Mouse (Mus musculus) adrenal gland, postnatal 36 days (tissue): ENCODE measurements at regions not wholly inside any gene's neighbourhood (a gene's known extent, or its start where the extent isn't known, plus 50 kb on each side); places are given as distances from the start of the nearest gene placed in this dataset.
"Not testable (repeated sequence)": the region's sequence is repeated elsewhere in the genome, so short reads cannot be mapped to it uniquely, and the experiment has no call there.

ENCODE experiments used
- DNase-seq, 2 experiments: peaks; one replicate each; pipeline ENCODE4 v3.0.0; 2021; ENCODE audit warnings: mixed read lengths in 1 of 2

DNA sequence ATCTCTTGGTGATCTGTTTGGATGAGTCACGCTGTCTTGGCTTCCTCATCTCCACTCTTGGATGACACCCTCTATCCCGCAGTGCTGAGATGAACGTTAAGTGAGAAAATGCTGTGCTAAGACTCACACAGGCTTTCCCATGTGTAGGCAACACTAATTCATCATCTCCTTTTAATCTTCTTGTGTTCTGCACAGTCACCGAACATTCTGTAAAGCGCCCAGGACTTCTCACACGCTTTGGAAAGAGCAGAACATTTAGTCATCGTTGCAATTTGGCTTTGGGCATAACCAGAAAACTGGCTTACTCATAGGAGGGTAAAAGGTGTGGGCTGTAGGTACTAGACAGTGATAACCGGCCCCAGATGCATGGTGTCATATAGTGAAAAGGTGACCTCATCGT, 94.9 kb downstream of the Plppr4 start:
- no peak for DNase-seq

DNA sequence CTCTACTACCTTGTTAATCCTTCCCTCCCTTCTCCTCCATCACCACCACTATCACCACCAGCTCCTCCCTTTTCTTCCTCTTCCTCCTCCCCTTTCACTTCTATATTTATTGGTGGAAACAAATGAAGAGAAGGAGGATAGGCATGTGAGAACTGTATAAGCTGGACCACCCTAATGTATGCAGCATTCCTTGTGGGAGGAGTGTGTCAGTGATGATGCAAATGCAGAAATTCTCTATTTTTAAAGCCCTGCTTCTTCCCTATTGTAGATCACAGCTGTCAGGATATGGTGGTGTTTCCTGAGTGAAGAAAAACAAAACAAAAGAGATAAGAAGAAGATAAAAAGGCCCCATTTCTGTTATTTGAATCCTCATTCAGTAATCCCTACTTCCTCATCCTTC, 112.8 kb downstream of the Plppr4 start:
- no peak for DNase-seq

DNA sequence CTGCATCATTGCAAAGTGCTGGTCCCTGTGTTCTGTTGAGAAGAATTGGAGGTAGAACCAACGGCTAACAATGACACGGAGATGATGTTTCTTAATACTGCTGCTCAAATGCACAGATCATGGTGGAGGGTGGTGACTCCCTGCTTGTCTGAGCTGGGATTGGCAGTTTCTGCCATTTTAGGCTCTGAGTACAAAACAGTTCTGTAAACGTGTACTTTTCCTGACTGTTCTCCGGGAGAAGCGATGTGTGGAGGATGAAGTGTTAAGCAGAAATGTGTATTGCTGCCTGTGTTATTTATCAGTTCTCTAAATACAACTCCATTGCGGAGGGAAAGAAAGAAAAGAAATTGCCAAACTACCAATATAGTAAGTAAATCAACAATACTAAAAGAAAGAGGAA, 118.9 kb downstream of the Plppr4 start:
- no peak for DNase-seq

DNA sequence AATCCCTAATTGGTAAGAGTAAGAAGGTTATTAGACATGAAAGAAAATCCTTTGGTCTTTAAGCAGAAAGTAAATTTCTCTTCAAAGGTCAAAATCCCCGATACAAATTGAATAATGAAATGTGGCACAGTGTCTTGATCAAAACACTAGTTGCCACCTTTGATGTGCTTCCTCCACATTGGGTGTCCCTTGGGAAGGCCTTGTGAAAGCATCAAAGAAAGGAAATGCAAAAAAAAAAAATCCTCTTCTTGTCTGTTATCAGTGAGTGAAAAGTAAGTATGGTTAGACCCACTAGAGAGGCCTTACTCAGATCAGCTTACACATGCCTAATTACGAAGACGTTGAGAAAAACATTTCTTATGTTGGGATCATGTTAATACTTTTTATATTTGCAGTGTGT, 134.1 kb downstream of the Plppr4 start:
- no peak for DNase-seq

DNA sequence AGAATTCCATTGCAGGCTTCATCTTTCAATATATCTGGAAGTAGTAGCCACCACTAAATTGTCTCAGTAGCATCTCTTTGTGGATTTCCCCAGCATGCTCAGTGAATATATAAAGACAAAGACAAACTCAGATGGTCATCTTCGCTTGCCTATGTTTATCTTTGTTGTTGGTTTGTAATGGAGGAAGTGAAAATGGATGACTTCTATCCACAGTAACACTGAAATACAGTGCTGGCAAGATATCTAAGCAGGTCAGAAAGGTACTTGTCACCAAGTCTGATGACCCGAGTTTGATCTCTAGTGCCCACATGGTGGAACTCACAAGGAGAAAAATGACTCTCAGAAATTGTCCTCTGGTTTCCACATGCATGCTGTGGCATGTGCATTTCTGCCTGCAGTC, 135.6 kb downstream of the Plppr4 start:
- DNase-seq: no peak

DNA sequence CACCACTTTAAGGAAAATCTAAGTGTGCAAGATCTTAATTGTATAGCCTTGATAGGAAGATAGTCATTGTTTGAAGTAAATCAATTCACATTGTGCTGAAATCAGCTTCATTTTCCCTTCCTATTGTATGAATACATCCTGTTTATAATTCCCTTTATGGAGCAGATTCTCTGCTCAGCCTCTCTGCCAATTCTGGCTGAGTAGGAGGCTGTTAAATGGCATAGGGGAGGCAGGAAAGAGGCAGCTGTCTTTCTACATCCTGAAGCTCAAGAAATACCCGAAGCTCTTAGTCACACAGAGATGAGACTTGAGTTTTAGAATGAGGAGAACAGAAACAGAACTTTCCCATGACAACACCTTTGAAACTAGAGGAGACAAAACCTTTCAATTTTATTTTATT, 142.7 kb downstream of the Plppr4 start:
- no peak for DNase-seq

DNA sequence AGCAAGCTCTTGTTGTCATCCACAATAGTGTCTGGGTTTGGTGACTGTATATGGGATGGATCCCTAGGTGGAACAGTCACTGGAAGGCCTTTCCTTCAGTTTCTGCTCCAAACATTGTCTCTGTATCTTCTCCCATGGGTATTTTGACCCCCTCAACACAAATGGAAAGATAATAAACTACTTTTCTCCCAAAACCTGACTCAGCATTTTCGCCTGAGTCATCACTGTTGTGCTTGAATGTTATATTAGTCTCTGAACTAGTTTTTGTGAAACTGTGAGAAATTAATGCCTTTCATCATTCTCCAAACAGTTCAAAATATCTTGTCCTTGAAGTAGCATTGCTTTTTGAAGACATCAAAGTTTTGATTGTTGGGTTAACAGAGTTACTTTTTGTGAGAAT, 168.8 kb downstream of the Plppr4 start:
- no peak for DNase-seq

DNA sequence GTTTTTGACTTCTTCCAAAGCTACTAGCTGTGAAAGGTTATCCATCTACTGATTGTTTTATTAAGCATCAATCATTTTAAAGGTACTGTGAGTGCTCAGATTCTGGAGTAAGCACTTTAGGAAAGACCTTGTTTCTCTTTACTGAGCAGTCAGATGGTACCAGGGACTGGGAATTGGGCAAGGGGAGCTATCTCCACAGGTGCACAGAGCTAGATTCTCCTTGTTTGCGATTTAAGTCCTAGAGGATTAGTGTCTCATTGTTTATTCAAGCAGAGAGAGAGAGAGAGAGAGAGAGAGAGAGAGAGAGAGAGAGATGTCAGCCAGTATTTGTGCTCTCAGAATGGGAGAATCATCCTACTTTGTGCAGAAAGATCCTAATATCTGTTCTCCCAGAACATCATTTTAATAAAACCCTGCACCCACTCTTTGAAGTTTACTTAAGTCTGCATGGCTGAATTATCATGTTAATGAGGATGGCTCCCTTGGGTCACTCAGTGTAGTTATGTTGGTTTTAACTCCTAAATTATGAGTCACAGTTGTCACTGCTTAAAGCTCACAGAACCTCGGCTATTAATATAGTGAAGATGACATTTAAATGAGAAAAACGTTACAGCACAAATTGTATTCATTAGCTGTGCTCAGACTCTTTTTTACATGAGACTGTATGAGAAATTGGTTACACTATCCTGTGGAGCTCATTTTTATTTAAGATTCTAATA, 171.7 kb downstream of the Plppr4 start:
- no peak for DNase-seq

DNA sequence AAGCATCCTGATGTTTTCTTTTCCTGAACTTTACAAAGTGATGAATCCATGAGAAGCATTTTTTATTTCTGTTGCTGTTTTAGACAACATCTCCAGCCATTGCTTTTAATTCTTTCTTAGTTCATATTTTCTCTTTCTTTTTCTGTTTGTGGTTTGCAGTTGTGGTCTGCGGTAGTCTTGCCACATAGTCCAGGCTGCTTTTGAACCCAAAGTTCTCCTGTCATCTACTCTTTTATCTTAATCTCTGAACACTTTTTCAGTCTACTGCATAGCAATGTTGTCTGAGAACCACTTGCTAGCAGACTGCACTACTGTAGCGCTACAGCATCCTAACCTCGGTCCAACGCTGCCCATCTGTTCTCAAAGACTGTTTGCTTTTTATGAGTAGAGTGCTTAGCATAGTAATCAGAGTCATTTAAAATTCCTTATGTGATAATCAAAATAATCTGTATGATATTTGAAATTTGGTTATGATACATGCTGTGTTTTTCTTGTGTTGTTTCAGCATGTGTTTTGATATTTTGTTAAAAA, 177.0 kb downstream of the Plppr4 start:
- DNase-seq: no peak

DNA sequence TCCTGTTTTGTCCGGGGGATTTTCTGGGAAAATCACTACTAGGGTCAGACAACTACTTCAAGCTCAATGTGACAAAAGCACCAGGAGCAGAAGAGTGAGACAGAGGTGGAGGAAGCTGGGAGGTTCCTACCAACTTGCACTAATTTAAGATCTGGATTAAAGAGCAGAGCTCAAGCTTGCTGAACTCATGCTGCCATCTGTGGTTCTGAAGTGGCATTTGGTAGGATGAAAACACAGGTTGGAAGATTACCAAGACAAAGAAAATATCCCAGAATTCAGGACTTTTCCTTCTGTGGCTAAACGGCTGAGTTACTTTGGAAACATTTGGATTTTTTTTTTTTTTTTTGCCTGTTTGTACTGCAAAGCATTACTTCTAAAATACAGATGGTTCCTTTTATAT, 190.9 kb downstream of the Plppr4 start:
- DNase-seq: no peak

DNA sequence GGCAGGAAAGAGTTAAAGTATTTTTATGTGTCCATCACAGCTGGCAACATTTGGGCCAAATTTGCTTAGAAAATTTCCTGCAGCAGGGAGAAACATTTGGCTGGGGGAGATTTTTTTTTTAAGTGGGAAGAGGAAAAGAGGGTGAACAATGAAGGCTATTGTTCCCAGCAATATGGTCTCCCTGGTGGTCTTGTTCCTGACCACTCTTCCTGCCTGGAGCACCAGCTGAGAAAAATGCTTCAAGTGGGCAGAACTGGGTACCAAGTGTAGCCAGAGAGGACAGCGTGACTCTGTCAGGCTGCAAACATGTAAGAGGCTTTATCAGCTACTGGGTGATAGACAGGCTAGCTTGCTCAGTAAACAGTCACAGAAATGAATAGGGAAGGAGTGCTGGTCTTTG, 194.3 kb upstream of the Palmd start:
- no peak for DNase-seq

DNA sequence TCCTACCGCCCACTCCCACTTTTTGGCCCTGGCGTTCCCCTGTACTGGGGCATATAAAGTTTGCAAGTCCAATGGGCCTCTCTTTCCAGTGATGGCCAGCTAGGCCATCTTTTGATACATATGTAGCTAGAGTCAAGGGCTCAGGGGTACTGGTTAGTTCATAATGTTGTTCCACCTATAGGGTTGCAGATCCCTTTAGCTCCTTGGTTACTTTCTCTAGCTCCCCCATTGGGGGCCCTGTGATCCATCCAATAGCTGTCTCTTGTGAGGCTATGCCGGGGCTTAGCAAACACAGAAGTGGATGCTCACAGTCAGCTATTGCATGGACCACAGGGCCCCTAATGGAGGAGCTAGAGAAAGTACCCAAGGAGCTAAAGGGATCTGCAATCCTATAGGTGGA, 191.9 kb upstream of the Palmd start:
- not testable (repeated sequence) for DNase-seq

DNA sequence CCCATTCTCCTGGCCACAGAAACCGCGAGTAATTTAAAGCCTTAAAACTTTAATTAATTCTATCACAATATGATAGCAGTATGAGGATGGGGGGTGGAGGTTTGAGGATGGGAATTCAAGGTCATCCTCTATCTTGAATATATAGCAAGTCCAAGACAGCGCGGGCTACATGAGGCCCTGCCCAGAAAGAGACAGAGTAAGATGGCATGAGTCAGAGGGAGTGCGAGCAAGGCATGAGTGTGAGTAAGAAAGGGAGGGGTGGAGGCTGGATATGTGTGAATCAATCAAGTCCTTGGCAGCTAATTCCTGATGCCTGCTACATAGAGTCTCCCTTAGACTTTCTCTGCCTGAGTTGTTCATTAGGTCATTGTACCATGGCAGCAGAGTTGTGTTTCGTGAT, 186.5 kb upstream of the Palmd start:
- peak; percentile 22 to 32 for DNase-seq

DNA sequence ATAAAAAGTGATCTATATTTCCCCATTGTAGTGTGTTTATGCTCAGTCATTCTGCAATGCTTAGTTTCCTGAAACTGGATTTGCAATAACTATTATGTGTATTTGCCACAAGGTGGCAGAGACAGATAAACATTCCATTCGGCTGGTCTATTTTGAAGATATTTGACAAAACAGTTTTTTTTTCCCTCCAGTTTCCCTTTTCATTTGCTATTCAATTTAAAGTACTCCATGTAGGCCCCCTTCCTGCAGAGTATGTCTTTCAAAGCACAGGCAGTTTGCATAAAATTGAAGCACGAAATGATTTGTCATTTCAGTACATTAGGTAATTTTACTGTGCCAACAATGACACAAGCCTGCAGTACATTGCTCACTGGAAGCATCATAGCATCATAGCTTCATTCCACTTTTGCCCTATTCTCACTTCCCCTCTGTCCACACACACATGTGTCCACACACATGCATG, 184.3 kb upstream of the Palmd start:
- DNase-seq: no peak

DNA sequence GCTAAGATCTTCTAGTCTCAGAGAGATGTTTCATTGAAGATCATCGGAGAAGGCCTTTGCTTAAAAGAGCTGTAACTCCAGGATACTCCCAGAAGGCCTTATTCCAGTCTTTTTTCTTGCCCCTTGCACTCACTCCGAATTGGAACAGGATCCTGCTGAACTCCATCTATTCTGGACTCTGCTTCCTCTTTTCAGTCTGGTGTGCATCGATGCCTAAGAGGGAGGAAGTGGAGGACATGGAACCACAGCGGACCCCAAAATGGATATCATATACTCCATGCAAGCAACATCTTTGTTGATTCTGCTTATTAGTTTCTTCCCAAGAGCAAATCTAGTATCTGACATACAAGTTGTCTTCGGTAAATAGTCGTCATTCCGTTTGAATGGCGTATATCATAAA, 183.6 kb upstream of the Palmd start:
- DNase-seq: no peak

DNA sequence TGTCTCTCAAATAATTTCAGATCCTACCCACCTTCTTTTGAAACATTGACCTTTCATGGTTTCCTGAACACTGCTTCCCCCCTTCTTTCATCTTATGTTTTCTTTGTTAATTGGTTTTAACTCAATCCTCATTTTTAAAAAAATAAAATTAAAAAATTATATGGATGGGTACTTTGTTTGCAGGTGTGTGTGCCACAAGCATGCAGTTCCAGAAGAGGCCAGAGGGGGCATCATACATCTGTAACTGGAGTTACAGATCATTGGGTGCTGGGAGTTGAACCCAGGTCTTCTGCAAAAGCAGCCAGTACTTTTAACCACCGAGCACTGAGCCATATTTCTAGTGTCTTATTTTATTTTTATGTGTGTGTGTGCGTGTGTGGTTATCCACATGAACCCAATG, 178.6 kb upstream of the Palmd start:
- DNase-seq: no peak

DNA sequence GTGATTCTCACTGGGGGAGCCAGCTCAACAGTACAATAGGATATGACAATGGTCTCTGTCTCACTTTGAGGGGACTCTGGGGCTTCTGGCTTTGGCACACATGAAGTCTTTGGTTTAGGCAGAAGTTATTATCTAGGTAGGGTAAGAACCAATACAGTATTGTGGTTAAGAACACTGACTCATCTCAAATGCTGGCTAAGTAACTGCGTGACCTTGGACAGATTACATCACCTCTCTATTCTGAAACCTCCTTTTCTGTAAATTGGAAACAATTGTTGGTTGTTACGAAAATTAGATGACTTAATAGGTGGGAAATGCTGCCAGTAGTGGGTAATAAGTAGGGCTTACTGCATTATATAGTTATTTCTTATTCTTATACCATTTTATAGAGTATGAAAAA, 171.0 kb upstream of the Palmd start:
- peak; percentile 26 to 34 for DNase-seq

DNA sequence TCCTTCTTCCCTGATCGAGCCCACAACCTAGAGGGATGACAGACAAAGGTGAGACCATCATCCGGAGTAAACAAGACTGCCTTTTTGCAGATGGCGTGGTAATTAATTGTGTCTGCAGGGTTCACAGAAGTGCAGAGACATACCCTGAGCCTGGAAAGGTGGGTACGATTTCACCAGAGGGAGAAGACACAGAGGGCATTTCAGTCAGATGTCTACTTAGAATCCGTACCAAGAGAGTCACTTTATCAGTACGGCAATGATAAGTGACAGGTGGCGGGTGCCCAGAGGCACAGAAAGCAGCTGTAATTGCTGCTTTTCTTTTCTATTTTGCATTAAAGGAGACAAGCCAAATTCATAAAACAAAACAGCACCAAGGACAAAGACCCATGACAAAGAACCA, 169.9 kb upstream of the Palmd start:
- DNase-seq: no peak

DNA sequence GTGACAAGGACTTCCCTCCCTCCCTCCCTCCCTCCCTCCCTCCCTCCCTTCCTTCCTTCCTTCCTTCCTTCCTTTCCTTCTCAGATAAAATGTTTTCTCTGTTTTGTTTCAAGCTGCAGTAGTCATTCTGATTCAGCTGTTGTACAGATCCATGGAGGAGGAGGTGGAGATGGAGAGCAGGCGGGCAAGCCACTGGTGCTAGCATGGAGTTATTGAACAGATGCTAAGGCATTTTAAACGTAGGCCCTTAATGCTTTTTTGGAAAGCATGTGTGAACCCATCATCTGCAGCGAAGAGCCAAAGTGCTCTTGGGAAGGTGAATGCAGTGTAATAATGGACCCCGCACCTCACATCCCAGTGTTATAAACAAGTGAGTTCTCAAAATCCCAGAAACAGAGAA, 164.1 kb upstream of the Palmd start:
- DNase-seq: no peak

DNA sequence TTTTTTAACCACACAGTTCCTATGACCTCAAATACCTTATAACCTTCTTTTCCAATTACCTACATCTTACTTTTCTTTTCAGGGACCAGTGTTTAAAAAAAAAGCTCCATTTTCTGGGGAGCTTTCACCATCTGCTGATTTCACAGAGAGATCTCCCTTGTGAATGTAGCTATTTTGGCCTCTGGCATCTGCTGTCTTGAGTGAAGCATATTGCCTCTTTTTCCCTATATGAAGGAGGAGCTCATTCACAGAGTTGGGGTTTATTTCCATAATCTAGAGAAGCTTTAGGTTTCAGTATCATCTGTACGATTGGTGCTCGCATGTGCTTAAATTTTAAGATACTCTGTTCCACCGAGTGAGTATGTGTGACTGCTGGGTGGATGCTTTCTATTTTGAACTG, 153.4 kb upstream of the Palmd start:
- no peak for DNase-seq

DNA sequence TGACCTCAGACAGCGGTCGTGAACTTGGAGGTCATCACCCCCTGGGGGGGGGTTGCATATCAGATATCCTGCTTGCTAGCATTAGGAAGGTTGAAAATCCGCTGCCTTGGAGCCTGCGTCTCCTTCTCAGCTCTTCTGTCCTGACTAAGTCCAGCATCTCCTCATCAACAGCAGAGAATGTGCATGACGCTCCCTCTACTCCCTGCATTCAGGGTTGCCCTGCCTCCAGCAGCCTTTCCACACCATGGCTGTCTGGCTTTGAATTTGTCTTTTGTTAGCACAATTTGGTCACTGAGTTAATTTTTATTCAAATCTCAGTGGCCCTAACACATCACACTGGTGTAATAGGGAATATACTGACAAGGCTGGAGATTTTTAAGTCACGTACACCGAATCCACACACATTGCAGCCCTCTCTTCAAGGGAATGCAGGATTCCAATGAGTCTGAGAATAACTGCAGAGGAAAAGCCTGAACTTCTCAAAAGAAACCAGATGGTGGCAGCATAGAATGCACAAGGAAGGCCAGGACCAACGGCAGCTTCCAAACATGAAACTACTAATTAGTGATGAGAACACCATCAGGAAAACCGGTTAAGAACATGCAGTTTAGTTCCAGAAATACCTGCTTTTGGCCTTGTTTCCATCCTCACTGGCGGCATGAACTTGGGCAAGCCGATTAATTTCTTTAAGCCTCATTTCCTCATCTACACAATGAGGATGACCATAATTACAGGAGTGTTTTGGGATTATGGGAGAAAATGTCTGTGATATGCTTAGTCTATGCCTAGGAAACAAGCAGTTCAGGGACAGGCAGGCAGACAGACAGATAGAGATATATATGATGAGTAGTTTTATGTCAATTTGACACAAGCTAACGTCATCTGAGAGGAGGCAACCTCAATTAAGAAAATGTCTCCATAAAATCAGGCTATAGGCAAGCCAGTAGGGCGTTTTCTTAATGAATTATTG, 151.6 kb upstream of the Palmd start:
- DNase-seq: peak in 1 of 2 experiments; percentile 37

DNA sequence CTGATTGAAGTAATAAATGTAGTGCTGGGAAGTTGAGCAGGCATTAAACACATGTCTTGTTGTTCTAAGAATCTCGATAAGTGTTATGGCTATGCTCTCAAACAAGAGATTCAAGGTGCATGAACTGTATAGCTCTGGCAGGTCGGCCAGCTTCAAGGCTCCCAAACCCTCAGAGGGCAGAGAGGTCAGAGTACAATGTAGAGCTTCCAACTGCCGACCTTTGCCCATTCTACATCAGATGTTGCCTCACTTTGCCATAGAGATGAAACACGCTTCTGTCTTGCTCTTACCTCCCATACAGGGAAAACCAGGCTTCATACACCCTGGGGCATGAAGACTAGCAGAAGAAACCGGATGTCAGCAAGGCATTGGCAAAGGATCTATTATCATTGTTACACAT, 150.8 kb upstream of the Palmd start:
- DNase-seq: no peak

DNA sequence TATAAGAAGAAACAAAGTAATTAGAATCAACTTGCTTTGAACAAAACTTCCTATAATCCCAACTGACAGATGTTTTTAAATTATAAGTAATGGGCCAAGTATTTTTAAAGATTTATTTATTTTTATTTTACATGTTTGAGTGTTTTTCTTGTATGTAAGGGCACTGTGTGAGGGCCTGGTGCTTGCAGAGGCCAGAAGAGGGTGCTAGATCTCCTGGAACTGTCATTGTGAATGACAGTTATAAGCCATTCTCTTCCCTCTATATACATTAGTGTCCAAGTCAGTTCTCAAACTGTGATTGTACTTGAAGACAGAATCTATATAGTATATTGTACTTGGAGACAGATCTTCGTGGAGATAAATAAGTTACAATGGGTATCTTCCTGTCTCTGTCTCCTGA, 149.1 kb upstream of the Palmd start:
- no peak for DNase-seq
